Mouse (Mus musculus) cerebellum, adult 11 months (tissue): Measurements from ENCODE around the gene Ppp6r3.

Experiments used
- DNase-seq: peaks from one replicate; pipeline ENCODE4 v3.0.0; 2022

Gene Ppp6r3

DNA sequence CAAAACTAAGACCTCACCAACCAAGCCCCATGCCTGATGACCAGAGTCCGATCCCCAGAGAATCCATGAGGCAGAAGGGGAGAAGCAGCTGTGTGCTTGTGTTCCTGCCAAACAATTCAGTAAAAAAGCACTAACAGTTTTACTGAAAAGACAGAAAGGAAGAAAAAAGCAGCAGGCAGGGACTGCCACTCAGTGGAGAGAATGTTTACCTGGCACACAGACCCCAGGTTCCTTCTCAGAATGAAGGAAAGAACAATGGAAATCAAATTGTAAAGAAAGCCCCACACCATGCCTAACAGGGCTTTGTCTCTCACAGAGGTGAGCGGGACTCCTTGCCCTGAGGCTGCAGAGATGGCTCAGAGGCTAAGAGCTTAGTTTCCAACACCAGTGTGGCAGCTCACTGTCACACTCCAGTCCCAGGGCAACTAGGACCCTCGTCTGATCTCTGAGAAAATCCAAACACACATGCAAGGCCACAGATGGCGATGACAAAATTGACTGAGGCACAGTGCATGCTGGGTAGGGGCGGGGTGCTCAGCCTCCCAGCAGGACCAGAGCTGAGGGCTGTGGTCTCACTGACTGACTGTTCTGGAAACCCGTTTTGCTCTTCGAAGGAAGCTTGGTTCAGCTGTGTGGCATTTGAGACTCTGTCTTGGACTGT is 146.3 kb downstream of the Ppp6r3 start:
- no peak for DNase-seq

DNA sequence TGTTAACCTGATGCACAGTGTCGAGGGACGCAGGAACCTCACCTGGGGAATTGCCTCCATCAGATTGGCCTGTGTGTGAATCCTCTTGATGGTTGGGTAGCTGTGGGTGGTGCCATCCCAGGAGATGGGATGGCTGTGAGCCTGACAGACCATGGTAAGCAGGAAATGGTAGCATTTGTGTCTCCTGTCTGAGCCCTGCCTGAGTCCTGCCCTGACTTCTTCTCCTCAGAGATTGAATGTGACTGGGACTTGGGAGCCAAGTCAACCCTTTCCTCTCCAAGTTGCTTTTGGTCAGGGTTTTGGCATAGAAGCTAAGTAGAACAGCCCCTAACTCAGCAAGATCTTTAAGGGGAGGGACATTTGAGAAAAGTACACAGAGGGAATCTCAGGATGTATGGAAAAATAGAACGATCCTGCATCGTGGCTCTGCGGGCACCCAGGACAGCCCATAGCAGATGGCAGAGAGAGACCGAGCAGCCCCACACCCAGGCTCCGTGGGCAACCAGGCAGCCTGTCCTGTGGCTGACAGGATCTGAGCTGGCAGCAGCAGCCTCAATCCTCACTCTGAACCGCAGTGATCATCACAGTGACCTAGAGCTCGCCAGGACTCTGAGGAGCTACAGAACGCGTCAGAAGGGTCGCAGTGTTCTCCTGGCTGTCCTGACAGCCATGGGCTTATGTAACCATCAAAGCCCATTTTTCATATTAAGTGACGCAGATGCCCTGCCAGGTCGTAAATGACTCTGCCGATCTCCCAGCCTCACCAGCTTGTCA is 147.3 kb downstream of the Ppp6r3 start:
- DNase-seq = no peak

DNA sequence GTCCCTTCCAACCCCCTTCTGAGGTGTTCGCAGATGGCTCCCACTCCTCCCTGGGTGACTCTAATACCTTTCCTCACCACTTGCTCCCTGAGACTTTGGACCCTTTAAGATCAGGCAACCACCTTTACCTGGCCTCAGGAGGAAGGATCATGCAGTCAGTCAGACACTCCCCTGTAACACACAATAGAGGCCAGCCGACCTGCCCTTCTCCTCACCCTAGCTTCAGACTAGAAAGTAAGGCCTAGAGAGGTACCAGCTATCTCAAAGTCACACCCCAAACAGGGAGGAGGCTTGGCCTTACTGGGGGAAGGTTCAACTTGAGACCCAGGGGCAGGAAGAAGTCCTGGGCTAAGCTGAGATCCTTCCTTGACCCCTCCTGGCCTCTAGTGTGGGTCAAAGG is 151.3 kb downstream of the Ppp6r3 start:
- no peak for DNase-seq

DNA sequence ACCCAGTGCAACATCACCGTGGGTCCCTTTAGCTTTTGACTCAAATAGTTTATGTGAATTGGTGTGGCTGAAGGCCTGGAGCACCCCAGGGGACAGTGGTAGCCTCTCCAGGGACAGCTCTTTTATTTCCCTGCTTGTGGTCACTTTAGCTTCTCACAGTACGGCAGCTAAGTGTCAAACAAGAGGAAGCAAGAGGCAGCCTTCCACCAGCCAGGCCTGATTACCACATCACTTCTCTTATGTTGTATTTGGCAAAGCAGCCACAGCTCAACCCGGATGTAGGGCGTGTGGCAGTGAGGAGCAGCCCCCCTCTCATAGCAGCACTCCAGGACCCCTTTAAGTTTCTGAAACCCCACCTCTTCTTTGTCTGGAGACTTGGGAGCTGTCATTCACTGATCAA is 152.6 kb downstream of the Ppp6r3 start:
- DNase-seq = no peak

DNA sequence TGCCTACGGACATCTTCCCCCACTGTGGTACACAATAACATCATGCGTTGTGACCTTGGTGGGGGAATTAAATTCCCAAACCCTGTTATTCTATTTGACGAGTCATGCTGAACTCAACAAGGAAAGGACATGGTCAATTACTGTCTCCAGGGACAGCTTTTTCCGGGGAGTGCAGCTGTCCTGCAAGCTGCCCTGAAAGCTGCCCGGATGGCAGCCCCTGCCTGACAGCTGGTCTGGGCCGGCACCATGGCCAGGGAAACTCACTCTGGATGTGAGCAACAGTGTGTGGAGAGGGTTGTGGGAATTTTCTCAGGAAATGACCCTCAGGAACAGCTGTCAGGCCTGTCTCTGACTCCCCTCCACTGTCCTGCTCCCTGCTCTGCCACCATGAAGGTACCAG is 153.1 kb downstream of the Ppp6r3 start:
- no peak for DNase-seq

DNA sequence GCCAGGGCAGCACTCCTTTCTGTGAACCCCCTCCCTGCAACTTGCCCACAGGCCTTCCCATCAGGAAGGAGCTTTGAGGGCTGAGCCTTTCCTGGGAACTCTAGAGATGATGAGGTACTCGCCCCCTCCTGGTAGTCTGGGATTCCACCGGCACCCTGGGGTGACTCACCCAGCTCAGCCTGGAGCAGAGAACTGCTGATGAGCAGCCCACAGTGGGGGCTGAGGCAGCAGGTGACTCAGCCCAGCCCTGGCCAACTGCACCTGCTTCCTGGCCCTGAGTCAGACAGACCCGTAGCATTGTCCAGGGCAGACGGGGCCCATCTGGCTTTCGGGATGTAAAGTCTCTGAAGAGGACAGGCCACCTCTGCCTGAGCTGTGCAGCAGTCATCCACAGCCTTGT is 156.3 kb downstream of the Ppp6r3 start:
- no peak for DNase-seq

DNA sequence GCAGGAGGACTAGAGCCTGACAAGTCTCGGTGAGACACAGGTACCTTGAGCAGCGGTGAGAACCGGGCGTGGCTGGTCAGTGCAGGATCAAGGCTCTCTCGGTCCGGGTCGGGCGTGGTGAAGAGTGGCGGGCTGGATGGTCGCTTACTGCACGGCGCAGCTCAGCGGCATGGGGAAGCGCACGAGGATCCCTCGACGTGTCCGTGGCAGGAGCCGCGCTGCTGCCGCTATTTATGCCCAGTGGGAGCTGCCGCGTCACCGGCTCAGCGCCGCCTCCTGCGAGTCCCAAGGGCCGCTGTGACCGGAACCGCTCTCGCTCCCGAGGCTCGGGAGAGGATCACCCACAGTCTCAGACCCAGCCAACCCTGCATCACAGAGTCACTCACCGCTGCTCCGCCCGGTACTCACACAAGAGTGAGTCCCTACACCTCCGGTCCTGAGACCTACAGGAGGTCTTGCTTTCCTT is 161.2 kb downstream of the Ppp6r3 start, which contains the start of gene Gal:
Gal (minus strand) TSS at position 277 of the 466 bp plus-strand sequence.
- no peak for DNase-seq

DNA sequence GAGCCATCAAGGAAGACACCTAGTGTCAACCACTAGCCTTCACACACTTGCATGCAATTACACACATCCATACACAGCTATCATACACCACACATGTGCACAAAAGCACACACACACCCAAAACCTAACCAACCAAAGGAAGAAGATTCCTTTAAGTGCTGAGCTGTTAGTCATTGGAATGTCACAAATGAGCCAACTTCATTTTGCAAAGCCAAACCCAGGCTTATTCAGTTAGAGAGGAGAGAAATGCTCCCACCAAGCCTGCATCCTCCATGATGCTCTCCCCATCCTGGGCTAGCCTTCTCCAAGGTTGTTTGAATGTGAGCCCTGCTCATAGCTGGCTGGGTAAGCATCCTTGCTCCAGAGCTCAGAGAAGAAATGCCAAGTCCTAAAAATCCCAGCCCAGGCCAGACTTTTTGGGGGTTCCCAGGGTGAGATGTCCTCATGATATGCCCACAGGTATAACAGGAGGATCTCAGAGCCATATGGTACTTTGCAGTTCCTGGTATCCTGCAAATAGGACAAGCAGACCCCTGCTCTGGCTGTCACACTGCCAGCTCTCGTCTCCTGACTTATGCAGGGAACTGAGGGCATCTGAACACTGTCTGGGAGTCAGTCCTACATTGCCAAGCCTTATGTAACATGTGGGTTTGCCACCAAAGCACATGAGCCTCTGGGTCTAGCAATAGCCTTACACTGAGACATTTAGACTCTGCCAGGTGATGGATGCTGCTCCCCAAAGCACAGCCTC is 169.8 kb downstream of the Ppp6r3 start:
- no peak for DNase-seq
